Mouse (Mus musculus): Measurements from ENCODE around the gene Lrrc28. TPM values are rescaled to one million over a fixed set of nuclear protein-coding genes. Genes with fewer than 3 reads are reported as not detected.

Gene Lrrc28
- total RNA-seq, 2 experiments from 2014 or later, result 7.3 to 13.4 TPM

DNA sequence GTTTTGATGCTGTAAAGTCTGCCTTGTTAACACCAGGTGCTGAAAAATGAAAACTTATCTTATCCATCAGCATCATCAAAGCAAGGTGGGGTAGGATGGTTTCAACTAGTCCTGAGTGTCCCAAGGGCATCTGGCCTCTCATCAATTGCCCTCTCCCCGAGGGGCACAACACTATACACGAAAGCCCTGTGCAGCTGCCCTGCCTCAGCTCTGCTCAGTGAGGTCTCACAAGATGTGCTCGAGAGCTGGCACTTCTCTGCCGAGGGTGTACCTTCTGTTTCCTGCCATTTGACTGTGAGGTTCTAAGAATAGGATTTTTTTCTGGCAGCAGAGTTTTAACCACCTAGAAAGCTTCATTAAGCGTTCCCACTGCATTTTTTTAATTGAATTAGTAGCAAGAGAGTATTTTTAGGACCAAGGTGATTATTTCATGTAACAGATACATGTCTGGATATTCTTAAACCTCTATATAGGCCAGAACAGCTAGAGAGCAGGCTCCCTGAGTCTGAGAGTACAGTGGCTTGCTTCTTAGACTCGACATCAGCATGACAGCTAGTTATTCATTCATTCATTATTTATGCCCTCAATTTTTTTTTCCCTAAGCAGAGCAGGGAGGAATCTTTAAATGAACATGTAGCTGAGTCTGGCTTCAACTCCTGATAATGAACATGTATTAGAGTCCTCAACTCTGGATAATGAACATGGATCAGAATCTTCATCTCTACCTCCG is 141.6 kb downstream of the Lrrc28 start:
- no peak for ATAC-seq (replicated peaks; ENCODE audit: low FRiP score, poor library complexity, severe bottlenecking)

DNA sequence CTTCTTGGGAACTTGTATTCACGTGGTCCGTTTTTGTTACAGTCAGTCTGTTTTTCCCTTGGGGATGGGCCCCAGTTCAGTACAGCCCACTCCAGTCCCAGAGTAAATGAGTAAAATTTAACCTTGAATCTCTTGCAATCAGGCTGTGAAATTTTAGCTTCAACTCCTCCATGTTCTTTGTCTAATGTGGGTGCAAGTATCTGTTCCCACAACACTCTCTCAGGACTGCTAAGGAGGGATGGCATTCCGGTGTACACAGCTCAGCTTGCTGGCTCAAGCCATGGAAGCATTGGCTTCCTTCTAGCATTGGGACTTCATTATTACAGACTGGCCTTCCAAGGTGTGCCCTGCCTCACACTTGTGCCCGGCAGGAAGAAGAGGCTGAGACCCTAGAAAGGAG is 142.4 kb downstream of the Lrrc28 start:
- no peak for ATAC-seq (replicated peaks; ENCODE audit: low FRiP score, poor library complexity, severe bottlenecking)

DNA sequence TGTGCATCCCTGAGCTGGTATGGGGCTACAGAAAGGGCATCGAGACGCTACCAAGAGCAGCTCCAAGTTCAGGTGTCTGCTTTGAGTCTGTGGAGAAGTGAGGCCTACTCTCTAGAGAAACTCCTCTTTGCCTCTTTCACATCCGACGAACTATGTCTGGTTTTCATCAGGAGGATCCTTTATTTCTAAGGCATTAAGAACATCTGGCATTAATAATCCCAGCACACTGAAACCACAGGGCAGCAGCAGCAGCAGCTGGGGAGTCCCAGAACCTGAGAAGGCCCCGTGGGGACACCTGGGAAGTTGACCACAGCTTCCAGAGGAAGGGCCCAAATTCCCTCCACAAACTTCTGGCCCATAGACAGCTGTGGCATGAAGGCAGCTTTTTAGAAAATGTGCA is 144.2 kb downstream of the Lrrc28 start:
- no peak for ATAC-seq (replicated peaks; ENCODE audit: low FRiP score, poor library complexity, severe bottlenecking)

DNA sequence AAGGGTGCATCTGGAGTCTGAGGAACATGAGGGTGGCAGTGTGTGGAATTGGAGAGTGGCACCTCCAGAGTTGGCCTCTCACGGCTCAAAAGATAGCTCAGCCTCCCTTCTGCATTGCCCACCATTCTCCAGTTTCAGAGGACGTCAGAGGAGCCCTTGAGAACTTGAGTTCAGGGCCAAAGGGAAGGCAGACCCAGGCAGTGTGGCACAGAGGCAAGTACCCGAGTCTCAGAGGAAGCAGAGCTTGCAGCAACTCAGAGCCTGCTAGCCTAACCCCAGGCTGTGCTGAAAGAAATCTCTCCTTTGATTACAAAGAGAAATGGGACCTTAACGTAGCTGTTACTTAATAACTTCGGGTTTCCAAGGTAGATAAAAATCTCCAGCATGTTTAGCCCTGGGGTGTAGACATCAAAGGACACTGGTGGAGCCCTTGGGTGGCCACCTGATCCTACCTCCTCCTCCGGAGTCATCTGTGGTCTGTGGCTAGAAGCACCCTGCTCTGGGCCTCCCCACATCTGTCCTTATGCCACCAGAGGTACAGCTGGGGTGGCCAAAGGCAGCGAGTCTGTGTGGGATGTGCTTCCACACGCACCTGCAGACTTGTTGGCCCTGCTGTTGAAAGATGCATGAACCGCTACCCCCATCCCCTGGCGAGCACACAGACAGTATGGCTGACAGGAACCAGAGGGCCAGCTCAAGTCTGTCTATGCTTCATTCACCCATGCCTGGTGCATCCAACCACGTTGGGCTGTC is 144.8 kb downstream of the Lrrc28 start:
- no peak for ATAC-seq (replicated peaks; ENCODE audit: low FRiP score, poor library complexity, severe bottlenecking)

DNA sequence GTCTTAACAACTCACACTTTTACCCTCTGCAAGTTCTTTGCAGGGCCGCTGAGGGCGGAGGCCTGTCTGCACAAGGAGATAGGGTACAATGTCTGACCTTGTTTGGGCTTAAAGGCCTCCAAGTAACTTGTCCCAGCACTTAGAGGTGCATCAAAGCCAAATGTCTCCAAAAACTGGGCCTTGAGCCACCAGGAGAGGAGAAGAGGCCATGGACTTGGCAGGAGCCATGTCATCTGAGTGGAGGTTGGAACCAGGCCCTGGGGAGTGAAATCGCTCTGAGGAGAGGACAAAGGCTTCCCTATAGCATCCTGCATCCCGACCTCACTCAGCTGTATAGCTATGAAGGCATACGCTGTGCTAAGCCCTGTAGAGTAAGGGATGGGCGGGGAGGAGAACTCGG is 145.6 kb downstream of the Lrrc28 start:
- ATAC-seq (replicated peaks; ENCODE audit: low FRiP score, poor library complexity, severe bottlenecking), result no peak

DNA sequence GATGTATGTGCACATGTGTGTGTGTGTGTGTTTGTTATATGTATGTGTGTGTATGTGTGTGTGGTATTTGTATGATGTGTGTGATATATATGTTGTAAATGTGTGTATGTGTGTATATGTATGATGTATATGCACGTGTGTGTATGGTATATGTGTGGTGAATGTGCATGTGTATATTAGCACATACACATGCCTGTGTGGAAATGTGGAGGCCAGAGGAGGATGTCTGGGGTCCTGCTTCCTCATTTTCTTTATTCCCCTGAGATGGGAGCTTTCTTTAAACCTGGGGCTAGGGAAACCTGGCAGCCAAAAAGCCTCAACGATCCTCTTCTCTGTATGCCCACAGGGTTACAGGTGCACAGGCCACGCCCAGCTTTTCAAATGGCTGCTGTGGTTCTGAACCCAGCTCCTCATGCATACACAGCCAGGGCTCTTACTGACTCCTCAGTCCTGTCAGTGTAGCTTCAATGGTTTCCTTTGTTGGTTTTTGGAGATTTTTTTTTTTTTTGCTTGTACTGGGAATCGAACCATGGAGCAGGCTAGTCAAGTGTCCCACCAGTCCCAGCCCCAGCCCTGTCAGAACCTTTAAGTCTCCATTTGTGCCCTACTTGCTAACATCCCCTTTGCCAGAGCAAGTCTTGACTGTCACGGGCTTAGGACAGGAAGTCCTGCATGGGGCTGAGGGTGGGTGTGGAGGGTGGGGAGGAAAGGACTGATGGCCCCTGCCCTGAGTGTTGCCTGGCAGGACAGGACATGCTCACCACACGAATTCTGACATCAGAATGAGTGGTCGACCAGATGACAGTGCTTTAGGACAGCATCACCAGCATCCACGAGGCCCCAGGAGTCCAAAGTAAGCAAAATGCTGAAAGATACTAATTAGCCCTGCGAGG is 151.0 kb downstream of the Lrrc28 start:
- ATAC-seq (replicated peaks; ENCODE audit: low FRiP score, poor library complexity, severe bottlenecking), result no peak

DNA sequence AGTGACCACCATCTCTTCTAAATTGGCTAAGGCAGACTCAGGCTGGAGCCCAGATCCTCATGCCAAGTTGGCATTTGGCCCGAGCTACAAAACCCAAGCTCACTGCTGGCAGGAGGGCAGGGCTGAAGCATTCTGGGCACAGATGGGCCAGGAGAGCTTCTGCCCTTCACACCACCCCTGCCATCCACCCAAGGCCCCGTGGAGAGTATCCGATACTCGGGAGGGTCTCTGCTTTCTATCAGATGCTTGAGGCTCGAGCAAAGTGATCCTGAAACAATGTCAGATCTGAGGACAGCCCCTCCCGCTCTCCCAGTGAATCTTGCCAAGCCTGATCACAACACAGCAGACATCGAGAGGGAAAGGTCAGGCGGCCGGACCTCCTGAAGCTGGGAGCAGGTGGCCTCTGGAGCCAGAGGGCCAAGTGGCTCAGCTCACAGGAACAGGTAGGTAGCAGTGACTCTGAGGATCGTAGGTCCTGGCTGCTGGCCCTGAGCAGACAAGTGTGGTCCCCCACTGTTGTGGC is 157.1 kb downstream of the Lrrc28 start:
- ATAC-seq (replicated peaks; ENCODE audit: low FRiP score, poor library complexity, severe bottlenecking), result no peak

DNA sequence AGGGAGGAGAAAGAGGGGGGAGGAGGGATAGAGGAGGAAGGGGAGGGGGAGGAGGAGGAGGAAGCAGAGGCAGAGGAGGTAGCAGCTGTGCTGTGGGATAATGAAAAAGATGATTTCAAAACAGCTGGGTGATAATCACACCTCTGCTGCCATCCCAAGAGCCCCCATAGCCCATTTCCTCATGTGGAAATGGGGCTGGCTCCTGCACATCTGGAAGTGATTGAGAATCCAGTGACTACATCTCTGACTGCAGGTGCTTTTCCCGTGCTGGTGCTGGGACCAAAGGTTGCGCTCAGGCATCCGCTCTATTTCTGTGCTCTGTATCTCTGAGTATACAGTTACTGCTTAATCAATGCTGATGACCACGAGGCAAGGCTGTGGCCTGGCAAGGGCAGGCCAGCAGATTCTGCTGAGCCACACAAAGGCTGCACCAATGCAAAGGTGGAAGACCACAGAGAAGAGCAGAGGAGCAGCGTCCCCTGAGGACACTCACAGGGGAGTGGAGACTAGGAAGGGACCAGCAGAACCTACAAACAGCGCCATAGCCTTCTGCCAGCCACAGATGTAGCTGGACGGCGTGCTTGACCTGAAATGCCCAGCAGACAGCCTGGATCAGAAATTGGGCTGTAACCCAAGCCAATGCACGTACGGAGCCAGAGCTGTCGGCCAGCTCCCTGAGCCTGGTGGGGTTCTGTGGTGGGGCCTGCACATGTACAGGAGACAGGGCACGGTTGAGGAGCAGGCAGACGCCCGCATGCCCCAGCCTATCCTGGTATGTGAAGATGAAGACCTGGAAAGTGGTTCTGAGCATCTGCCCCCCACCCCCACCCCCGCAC is 157.9 kb downstream of the Lrrc28 start:
- ATAC-seq (replicated peaks; ENCODE audit: low FRiP score, poor library complexity, severe bottlenecking), result no peak

DNA sequence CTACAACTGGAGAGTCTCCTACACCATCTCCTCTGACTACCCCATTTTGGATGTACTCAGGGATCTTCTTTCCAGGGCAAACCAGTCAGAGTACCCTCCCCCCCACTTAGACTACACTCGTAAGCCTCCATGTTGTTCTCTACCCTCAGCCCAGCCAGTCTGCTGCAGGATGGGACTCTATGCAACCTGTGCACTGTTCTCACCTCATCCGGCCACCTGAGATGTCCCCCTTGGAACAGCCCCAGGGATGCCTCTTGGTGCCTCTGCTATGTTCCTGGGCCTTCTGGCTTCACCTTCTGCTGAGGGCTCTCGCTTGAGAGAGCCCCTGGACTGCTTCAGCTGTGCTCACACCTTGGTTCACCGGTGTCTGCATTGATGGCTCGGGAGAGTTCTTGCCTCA is 158.7 kb downstream of the Lrrc28 start:
- ATAC-seq (replicated peaks; ENCODE audit: low FRiP score, poor library complexity, severe bottlenecking), result no peak

DNA sequence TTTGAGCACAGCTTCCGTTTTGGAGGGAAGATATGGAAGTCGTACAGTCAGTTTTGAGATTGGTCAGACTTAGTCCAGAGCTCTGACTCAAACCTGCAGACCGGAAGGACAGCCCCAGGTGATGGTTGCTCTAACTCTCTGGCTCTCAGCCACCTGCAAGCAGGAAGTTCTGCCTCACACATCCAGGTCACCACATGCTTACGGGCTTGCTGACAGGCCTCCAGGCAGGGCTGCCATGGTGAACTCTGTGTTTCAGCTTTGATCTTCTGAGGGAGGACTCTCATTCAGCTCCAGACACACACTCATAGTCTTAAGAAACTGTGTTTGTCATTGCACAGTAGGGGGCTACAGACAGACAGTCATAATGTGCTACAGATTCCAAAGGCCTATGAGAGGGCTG is 161.4 kb downstream of the Lrrc28 start:
- ATAC-seq (replicated peaks; ENCODE audit: low FRiP score, poor library complexity, severe bottlenecking), result no peak

DNA sequence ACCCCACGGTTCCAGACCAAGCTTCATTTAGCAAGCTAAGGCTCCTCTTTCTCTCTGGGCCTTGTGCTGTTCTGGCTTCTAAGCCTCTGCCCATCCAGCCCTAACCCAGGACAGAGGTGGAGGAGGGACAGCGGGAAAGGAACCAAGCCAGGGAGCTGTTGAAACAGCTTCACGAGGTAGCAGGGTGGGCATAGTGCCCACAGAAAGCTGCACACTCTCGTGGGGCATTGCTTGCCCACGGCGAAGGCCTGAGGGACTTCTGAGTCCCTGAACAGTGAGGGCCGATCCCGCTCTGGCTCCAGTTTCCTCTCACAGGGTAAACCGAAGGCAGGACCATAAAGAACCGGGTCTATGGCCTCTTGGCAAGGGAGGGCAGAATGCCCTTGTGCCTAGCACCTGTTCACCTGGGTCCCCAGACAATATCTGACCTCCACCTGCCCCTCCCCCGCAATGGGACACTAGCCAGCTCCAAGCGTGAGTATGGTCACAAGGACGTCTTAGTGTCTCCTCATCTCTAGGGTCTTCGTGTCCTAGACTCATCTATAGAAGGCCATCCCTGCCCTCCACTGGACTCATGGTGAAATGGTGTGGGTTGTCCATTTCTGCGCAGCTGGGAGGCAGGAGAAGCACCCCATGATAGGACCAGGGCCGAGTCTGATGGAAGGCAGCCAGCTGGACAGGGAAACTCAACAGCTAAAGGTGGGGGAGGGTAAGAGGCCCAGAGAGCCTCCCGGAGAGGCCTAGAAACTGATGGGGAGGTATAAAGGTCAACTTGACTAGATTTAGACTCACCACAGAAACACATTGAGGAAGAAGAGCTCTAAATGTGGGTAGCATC is 165.3 kb downstream of the Lrrc28 start:
- no peak for ATAC-seq (replicated peaks; ENCODE audit: low FRiP score, poor library complexity, severe bottlenecking)

DNA sequence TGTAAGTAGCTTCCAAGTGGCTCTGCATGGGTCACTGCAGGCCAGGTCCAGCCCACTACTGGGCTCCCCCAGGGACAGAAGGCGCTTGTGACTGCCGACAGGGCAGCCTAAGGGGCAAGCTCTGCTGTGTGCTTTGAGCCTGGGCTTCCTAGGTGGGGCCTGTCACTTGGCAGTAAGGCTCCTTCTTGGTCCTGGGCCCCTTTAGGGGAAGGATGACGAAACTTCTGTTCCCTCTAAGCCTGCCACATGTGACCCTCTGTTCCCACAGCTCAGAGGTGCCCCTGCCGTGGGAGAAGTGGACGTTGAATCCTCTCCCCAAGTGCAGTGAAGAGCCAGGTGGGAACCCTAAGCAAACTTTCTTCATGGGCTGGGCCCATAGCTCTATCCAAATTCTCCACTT is 165.9 kb downstream of the Lrrc28 start:
- no peak for ATAC-seq (replicated peaks; ENCODE audit: low FRiP score, poor library complexity, severe bottlenecking)

DNA sequence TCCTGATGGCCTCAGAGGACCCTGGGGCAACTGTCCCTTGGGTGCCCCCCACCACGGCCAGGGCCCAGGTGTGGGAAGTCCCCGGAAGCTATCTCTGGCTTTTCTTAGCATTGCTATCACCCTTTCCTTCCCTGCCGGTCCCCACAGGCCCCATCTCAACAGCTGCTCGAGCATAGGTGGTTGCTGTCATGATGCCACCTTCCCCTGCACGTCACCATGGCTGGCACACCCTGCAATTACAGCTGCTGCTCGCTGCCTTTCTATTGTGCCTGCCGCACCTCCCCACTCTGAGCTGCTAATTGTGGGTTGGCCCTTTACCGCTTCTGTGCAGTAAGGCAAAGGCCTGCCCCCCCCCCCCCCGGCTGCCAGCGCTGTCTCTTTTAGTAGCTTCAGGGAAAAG is 167.1 kb downstream of the Lrrc28 start:
- ATAC-seq (replicated peaks; ENCODE audit: low FRiP score, poor library complexity, severe bottlenecking), result no peak

DNA sequence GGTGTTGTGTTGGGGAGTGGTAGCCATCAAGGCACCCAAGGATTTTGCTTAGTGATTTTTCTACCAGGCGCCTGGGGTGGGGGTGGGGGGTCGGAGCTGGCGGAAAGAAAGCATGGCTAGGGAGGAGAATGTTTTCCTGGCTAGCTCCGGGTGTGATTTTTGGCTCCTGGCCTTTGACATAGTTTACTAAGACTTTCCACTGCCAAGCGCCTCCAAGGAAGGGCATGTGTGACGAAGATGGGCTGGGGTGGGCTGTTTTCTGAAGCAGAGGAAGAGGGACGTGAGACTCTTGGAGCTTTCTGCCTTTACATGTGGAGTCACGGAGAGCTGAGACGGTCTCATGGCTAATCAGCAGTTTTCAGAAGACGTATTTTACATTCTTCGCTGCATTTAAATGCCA is 173.8 kb downstream of the Lrrc28 start:
- ATAC-seq (replicated peaks; ENCODE audit: low FRiP score, poor library complexity, severe bottlenecking), result no peak

DNA sequence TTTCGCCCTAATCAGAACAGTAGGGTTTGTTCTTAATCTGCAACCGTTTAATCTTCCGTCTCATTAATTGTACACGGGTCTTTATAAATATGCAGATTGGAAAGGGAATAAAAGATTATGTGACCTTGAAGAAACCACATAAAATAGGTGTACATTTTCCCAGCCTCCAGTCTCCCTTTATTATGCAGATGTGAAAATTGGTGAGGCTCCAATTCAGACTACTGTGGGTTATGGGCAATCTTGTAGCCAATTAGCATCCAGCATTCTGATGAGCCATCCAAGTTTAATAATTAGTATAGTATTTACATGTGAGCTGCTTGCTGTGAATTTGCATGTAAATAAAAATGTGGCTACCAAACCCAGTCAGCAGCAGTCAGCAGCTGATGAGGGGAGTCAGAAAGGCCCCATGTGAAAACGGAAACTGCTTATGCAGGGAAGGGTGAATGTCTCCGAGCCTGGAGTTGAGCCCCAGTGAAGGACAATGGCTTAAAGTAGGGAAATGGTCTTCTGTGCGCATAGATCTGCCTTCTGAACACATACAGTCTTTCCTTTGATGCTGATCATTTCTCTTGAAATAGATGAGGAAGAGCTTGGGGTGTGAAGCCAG is 176.2 kb downstream of the Lrrc28 start:
- no peak for ATAC-seq (replicated peaks; ENCODE audit: low FRiP score, poor library complexity, severe bottlenecking)

DNA sequence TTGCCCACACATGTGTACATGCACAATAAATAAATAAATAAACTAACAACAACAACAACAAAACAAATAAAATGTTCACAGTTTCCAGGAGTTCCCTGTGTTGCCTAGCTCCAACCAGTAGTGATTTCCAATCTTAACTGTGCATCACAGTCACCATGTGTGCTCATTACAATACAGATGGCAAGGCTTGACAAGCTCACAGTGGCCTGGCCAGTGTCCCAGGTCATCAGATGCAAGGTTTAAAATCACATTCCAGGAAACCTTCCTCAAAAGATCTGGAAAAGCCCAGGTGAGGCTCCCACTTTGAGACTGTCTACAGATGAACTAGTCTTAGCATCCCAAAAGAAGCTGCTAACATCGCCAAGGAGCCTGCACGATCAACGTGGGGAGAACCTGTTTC is 176.9 kb downstream of the Lrrc28 start:
- no peak for ATAC-seq (replicated peaks; ENCODE audit: low FRiP score, poor library complexity, severe bottlenecking)

DNA sequence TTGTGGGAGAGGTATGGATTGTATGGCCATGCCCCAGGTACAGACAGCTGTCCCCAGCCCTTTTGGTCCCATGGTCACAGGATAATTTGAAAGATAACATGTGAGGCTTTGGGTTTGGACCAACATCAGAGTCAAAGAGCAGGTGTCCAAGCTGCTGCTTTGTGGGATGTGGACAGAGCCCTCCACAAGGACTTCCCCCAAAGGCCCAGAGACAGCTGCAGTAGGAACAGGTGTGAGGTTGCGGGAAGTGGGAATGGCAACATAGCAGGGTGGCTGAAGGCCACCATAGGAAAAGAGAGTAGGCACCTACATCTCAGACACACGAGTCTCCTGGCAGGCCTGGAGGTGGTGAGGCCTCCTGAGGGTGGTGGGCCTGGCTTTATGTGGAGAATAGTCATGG is 178.7 kb downstream of the Lrrc28 start:
- no peak for ATAC-seq (replicated peaks; ENCODE audit: low FRiP score, poor library complexity, severe bottlenecking)

DNA sequence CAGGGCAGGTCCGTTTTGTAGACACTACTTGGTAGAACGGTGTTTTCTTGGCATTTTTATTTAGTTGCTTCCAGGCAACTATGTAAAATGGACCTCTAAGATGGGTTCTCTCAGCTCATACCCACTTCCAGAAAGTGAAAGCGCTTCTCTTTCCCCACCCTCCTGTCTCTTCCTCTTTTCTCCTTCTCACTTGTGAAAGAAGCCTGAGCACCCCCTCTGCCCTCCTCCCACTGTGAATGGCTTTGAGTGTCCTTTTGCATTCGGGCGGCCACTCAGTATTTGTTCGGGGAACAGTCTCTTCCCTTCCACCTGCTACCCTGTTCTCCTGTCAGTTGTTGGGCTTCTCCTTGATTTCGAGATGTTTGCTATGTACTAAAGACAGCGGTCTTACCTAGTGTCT is 180.4 kb downstream of the Lrrc28 start:
- no peak for ATAC-seq (replicated peaks; ENCODE audit: low FRiP score, poor library complexity, severe bottlenecking)

Data from erythroid progenitor cell, adult 5-6 weeks (primary cell).